Mouse (Mus musculus) stomach, postnatal 0 days (tissue): ENCODE results near the gene Prss57.

Experiments used
- CTCF ChIP-seq: IDR thresholded peaks from 2 replicates; pipeline ENCODE4 v1.5.1; 2016; ENCODE audit warnings: antibody characterized with exemption, low read depth, mild to moderate bottlenecking, moderate library complexity
- EP300 ChIP-seq: optimal IDR thresholded peaks from 2 replicates; pipeline ENCODE3; 2016; ENCODE audit warnings: antibody characterized with exemption

- no peak for TF ChIP-seq CTCF
- no peak for TF ChIP-seq EP300
Observed at GRCm38 (mm10) chr10:79814271-79814842, 23.6 kb upstream of the Prss57 start.
